Mouse (Mus musculus): ENCODE data around the gene Bloc1s2. TPM values are rescaled to one million over a fixed set of nuclear protein-coding genes. Genes with fewer than 3 reads are reported as not detected.

The Bloc1s2 gene
- polyA plus RNA-seq, 1 experiment from 2014 or later = 82.2 TPM

DNA sequence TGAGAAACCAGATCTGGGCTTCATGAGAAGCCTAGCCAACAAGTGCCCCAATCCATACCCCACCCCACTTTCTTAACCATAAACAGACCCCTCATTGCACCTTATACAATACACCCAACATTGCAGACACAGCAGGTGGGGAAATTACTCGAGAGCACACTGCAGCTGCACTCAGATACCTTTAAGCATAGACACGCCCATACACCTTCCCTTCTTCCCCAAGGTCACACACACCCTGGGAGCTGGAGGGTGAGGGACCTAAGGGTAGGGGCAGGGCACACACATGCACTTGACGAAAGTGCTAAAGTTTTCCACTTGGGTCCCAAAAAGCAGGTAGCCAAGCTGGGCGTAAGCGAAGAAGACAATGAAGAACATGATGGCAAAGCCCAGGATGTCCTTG lies 7.5 kb upstream of the Bloc1s2 start:
- peaks cover 40% of the 10 kb centered on the region for H3K27me3 ChIP-seq
- no peak for ATAC-seq (ENCODE audit: insufficient number of reproducible peaks, low FRiP score, low TSS enrichment, low read depth)
- WGBS = 77% methylated on average over 5 of the region's 5 CpGs
- no peaks in the 10 kb centered on the region for H3K36me3 ChIP-seq
- H3K4me3 ChIP-seq = no peak overlapping the region
- no peak overlapping the region for H3K9ac ChIP-seq
- H3K9me3 ChIP-seq = no peaks in the 10 kb centered on the region
- no peak overlapping the region for H3K27ac ChIP-seq
- no peaks in the 10 kb centered on the region for H3K4me1 ChIP-seq
- no peak overlapping the region for H3K4me2 ChIP-seq

DNA sequence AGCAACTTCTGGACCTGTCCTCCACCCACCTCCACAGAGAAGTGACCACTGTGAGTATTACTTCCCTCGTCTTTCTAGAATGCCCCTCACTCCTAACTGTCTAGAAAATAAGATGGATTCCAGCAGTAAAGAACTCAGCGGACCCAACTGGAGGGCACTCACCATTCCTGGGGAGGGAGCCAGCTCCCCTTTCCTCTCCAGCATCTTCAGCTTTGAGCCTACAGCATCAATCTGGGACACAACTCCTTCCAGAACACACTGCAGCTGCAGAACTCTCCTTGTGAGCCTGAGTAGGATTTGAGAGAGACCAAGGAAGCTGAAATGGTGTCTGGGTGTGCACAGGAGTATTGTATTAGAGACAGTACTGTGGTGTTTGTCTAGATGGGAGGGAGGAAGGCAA lies 2.7 kb upstream of the Bloc1s2 start:
- 72% methylated on average over 2 of the region's 2 CpGs for WGBS
- Histone ChIP-seq H3K27ac (no peak overlapping the region), H3K9me3 (no peaks in the 10 kb centered on the region), H3K27me3 (peaks cover 23% of the 10 kb centered on the region; the same call in 1 of the 2 replicates), H3K4me3 (no peak overlapping the region), H3K9ac (no peak overlapping the region), H3K4me2 (no peak overlapping the region), H3K36me3 (peaks cover 4% of the 10 kb centered on the region; the same call in 1 of the 2 replicates), H3K4me1 (peaks cover 9% of the 10 kb centered on the region)
- ATAC-seq (ENCODE audit: insufficient number of reproducible peaks, low FRiP score, low TSS enrichment, low read depth) = no peak

DNA sequence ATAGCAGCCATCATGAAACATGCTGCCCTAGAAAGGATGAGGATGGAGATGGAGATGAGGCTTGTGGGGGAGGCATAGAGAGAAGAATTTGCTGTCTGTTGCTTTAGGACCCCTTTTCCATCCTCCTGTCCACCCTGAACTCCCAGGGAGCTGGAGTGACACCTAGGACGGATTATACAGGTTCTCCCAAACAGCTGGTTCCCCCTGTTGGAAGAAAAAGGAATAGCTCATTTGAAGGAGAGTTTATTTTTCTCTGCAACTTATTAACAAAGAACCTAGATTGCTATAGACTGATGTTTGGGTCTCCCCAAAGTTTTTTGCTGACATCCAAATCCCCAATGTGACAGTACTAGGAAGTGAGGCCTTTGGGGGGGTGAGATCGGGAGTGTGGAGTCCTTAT lies 2.1 kb upstream of the Bloc1s2 start:
- Histone ChIP-seq H3K27me3 (peaks cover 20% of the 10 kb centered on the region; the same call in 1 of the 2 replicates), H3K4me1 (peaks cover 9% of the 10 kb centered on the region), H3K4me3 (no peak overlapping the region), H3K9me3 (no peaks in the 10 kb centered on the region), H3K9ac (no peak overlapping the region), H3K4me2 (no peak overlapping the region), H3K36me3 (peaks cover 10% of the 10 kb centered on the region; the same call in 1 of the 2 replicates), H3K27ac (no peak overlapping the region)
- ATAC-seq (ENCODE audit: insufficient number of reproducible peaks, low FRiP score, low TSS enrichment, low read depth) = no peak
- 29% methylated on average over 2 of the region's 2 CpGs for WGBS

DNA sequence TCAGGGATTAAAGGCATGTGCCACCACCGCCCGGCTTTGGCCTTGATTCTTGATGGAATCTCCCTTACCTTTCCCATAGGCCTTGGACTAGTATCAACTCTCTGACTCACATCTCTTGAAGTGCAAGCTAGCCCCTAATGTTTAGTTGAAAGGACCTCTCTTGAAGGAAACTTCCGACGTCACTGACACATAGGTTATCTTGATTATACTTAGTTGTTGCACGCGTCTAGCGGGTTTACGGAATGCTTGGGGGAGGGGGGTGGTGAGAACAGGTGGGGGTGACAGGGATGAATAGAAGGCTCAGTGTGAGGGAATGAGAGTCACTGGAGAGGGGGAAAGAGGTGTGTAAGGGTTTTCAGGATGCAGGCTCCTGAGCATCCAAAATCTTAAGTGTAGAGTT lies 705 bp upstream of the Bloc1s2 start:
- Histone ChIP-seq H3K4me3 (no peak overlapping the region), H3K27me3 (peaks cover 12% of the 10 kb centered on the region; the same call in 1 of the 2 replicates), H3K9ac (no peak overlapping the region), H3K27ac (no peak overlapping the region), H3K4me2 (no peak overlapping the region), H3K9me3 (no peaks in the 10 kb centered on the region), H3K36me3 (peaks cover 24% of the 10 kb centered on the region), H3K4me1 (peaks cover 9% of the 10 kb centered on the region)
- no peak for ATAC-seq (ENCODE audit: insufficient number of reproducible peaks, low FRiP score, low TSS enrichment, low read depth)
- WGBS = 93% methylated on average over 8 of the region's 8 CpGs

DNA sequence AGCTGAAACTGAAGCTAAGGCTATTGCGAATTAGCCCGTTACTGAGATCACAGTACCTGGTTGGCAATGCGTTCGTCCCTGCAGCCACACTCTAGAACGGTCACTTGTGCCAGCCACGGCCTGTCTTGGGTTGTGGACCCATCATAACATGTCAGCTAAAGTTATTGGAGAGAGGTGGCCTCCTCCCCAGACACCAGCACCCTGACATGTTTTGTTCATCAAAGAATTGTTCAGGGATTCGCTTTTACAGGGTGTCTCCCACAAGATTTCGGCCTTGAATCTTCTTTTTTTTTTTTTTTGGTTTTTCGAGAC lies 278 bp upstream of the Bloc1s2 start:
- peak overlapping the region; percentile 79 for H3K4me2 ChIP-seq
- no peak overlapping the region for H3K27ac ChIP-seq
- H3K9ac ChIP-seq = peak overlapping the region; percentile 63; the same call in 1 of the 2 replicates
- H3K9me3 ChIP-seq = no peaks in the 10 kb centered on the region
- H3K4me1 ChIP-seq = peaks cover 9% of the 10 kb centered on the region
- peaks cover 11% of the 10 kb centered on the region; the same call in 1 of the 2 replicates for H3K27me3 ChIP-seq
- H3K36me3 ChIP-seq = peaks cover 28% of the 10 kb centered on the region
- peak; percentile 10; the same call in 1 of the 2 replicates for ATAC-seq (ENCODE audit: insufficient number of reproducible peaks, low FRiP score, low TSS enrichment, low read depth)
- H3K4me3 ChIP-seq = peak overlapping the region; percentile 72
- WGBS = 64% methylated on average over 9 of the region's 9 CpGs

DNA sequence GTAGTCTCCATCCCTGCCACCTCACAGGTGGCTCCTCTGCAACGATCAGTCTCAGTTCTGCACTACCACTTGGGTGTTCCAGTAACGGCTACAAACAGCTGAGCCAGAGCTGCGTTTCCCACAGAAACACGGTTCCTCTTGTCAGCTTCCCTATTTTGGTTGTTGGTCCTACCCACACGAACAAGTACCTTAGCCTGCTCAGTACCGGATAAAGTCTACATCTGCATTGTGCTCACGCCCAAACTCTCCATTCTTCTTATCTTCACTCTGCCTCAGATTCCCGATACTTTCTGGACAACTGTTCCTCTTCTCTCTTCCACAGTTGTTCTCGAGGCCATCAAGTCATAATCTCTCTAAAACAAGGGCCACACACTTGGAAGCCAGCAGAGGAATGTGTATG lies 1.9 kb downstream of the Bloc1s2 start:
- H3K4me2 ChIP-seq = no peak overlapping the region
- H3K36me3 ChIP-seq = peaks cover 44% of the 10 kb centered on the region
- peaks cover 9% of the 10 kb centered on the region for H3K4me1 ChIP-seq
- no peaks in the 10 kb centered on the region for H3K27me3 ChIP-seq
- H3K27ac ChIP-seq = no peak overlapping the region
- no peak for ATAC-seq (ENCODE audit: insufficient number of reproducible peaks, low FRiP score, low TSS enrichment, low read depth)
- no peaks in the 10 kb centered on the region for H3K9me3 ChIP-seq
- WGBS = 90% methylated on average over 9 of the region's 9 CpGs
- no peak overlapping the region for H3K9ac ChIP-seq
- no peak overlapping the region for H3K4me3 ChIP-seq

DNA sequence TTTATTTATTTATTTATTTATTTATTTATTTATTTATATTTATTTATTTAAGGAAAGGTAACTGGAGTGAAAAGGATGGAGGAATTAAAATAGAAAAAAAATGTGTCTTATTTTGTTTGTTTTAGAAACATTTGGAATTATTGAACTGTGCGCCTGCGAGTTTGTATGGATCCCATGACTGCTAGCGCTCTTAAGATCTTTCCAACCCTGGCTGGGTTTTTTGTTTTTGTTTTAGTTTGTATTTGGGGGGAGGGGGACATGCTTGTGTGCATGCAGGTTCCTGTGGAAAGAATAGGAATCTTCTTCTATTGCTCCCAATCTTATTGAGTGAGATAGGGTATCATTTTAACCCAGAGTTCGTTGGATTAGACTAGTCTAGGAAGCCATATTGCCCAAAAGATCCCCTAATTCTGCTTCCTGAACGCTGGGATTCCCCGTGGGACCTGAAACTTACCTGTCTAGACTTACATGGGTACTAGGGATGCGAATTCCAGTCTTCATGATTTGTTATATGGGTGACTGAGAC lies 10.2 kb downstream of the Bloc1s2 start:
- WGBS = 24% methylated on average over 7 of the region's 7 CpGs
- peak overlapping the region; percentile 69 for H3K4me3 ChIP-seq
- peaks cover 10% of the 10 kb centered on the region for H3K4me1 ChIP-seq
- peaks cover 39% of the 10 kb centered on the region for H3K36me3 ChIP-seq
- no peaks in the 10 kb centered on the region for H3K27me3 ChIP-seq
- peak overlapping the region; percentile 27; the same call in 1 of the 2 replicates for H3K27ac ChIP-seq
- ATAC-seq (ENCODE audit: insufficient number of reproducible peaks, low FRiP score, low TSS enrichment, low read depth) = no peak
- no peaks in the 10 kb centered on the region for H3K9me3 ChIP-seq
- H3K9ac ChIP-seq = no peak overlapping the region
- peak overlapping the region; percentile 50 for H3K4me2 ChIP-seq

DNA sequence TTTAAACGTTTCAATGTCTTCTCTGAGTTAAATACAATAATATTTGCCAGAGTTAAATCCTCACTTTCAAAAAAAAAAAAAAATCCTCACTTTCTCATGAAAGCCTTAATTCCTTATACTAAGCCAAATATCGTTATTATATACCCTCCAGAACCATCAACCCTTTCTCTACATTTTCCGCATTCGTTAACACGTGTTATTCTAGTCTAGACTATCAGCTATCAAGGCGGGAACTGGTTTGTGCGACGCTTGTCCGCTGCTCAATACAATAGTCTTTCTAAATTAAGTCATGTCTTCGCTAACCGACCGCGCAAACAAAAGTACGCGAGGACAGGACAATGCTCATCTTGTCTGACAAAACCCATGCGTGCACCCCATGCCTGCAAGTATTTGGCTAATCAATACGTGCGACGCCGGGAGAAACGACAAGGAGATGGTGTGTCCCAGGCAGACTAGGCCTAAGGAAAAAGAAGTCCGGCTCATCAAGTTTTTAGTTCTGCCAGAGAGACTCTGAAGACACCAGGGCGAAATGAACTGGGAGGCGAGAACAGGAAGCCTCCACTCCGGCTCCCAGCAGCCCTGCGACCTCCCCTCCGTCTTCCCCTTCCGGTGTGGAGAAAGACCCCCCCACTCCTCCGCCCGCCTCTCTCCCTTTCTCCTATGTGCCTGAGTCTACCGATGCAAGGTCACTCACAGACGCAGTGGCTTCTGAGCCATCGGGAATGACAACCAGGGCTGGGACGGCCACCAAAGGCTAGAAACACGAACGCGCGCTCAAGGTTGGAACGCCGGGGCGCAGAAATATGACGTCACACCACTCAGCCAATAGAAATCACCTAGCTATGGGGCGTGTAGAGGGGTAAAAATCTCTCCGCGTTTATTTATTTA lies 10.9 kb downstream of the Bloc1s2 start, which contains the start of gene Cwf19l1:
TSS of gene Cwf19l1 (minus strand) at position 805 of the 888 bp plus-strand sequence.
- H3K9me3 ChIP-seq = no peaks in the 10 kb centered on the region
- H3K4me1 ChIP-seq = peaks cover 10% of the 10 kb centered on the region
- H3K9ac ChIP-seq = peak within 1 kb of the TSS; percentile 64
- H3K27ac ChIP-seq = peak within 1 kb of the TSS; percentile 92
- peak within 1 kb of the TSS; percentile 69 for H3K4me3 ChIP-seq
- no peaks in the 10 kb centered on the region for H3K27me3 ChIP-seq
- ATAC-seq (ENCODE audit: insufficient number of reproducible peaks, low FRiP score, low TSS enrichment, low read depth) = peak; percentile 86
- WGBS = under 1% methylated on average over 45 of the region's 45 CpGs
- H3K36me3 ChIP-seq = peaks cover 42% of the 10 kb centered on the region
- H3K4me2 ChIP-seq = peak within 1 kb of the TSS; percentile 62

DNA sequence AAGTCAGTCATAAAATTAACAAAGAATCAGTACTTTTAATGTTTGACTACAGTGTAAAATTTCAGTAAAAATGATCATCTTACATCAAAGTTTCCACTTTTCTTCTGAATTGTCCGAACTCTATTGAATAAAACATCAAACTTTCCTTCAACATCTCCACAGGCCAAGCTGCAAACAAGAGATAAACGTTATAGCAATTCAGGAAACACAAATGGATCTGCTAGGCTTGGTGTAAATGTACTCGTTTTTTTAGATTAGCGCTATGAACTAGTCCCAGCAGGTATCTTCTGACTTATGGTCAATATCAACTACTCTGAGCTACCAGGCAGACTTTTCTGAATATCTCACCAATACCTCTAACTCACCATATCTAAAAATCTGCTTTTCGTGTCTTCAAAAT lies 13.3 kb downstream of the Bloc1s2 start:
- WGBS = 87% methylated on average over 5 of the region's 5 CpGs
- Histone ChIP-seq H3K9me3 (no peaks in the 10 kb centered on the region), H3K36me3 (peaks cover 43% of the 10 kb centered on the region), H3K27me3 (no peaks in the 10 kb centered on the region), H3K4me1 (peaks cover 10% of the 10 kb centered on the region), H3K27ac (no peak overlapping the region), H3K9ac (no peak overlapping the region), H3K4me3 (no peak overlapping the region), H3K4me2 (no peak overlapping the region)
- no peak for ATAC-seq (ENCODE audit: insufficient number of reproducible peaks, low FRiP score, low TSS enrichment, low read depth)

DNA sequence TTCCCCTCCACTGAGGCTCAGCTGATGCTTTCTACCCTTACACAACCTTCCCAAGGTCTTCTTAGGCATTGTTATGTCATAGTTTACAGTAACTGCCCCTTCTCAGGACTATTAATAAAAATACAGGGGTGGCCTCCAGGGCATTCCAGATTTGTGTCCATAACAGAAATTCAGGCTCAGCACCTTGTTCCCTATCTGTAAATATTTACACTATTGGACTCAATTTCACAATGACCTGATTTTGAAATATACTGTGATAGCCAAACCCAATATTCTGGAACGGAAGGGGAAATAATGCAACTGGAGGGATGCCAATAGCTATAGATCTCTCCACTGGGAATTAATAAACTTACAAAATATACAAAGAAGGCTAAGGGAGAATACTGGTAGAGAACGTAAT lies 17.7 kb downstream of the Bloc1s2 start:
- Histone ChIP-seq H3K27me3 (no peaks in the 10 kb centered on the region), H3K4me3 (no peak overlapping the region), H3K4me2 (no peak overlapping the region), H3K9me3 (no peaks in the 10 kb centered on the region), H3K36me3 (peaks cover 79% of the 10 kb centered on the region), H3K27ac (no peak overlapping the region), H3K9ac (no peak overlapping the region), H3K4me1 (no peaks in the 10 kb centered on the region)
- no peak for ATAC-seq (ENCODE audit: insufficient number of reproducible peaks, low FRiP score, low TSS enrichment, low read depth)
- 74% methylated on average over 2 of the region's 2 CpGs for WGBS

DNA sequence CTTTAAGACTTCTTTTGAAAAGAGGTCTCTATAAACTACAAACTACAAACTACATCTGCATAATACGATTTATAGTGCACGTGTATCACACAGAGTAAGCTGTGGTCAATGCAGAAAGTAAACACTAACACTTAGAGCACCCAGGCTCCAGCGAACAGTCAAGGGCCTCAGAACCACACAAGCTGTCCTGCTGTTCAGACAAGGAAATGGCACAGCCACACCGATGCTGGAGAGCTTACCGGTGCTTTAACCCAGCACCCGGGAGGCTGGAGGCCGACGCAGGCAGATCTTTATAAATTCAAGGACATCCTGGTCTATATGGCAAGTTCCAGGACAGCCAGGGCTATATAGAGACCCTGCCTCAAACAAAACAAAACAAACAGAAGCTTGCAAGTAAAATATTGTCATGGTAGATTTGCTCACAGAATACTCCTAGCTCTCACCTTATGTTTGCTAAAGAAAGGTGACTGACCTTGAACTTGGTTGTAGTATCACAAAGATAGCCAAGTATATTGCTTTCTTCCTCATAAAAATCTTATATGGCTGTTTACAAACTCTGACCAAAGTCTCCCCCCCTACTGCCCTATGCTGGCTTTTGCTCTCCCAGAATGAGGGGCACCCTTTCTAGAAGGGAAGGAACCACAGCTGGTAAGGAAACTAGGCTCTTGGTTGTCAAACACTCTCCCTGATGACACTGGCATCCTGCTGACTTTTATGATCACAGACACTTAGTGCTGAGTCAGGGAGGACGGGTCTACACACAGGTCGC lies 18.3 kb downstream of the Bloc1s2 start:
- 92% methylated on average over 10 of the region's 10 CpGs for WGBS

DNA sequence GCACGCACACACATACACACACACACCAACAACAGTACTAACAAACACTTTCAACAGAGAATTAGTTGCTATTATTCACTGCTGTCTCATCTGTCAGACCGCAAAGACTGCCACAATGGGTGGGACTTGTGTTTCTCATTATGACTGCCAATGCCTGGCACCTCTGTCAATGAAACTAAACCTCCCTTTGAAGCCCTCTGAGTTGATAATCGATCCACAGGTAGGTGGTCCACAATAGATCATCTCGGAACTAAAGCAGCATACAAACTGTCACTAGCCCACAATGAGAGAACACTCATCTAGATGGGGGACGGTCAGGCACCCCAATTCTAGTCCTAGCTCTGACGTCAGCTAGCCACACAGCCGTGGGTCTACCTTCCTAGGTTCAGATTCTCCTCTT lies 25.1 kb downstream of the Bloc1s2 start:
- Histone ChIP-seq H3K9me3 (no peaks in the 10 kb centered on the region), H3K27me3 (no peaks in the 10 kb centered on the region), H3K4me2 (no peak overlapping the region), H3K4me3 (no peak overlapping the region), H3K9ac (no peak overlapping the region), H3K4me1 (no peaks in the 10 kb centered on the region), H3K36me3 (peaks cover 77% of the 10 kb centered on the region), H3K27ac (no peak overlapping the region)
- no peak for ATAC-seq (ENCODE audit: insufficient number of reproducible peaks, low FRiP score, low TSS enrichment, low read depth)
- 92% methylated on average over 7 of the region's 7 CpGs for WGBS

More for the DNA sequence above, 18.3 kb downstream of the Bloc1s2 start:
- Histone ChIP-seq H3K4me1 (no peaks in the 10 kb centered on the region), H3K4me3 (no peak overlapping the region), H3K27me3 (no peaks in the 10 kb centered on the region), H3K27ac (no peak overlapping the region), H3K9me3 (no peaks in the 10 kb centered on the region), H3K36me3 (peaks cover 86% of the 10 kb centered on the region), H3K4me2 (no peak overlapping the region), H3K9ac (no peak overlapping the region)
- no peak for ATAC-seq (ENCODE audit: insufficient number of reproducible peaks, low FRiP score, low TSS enrichment, low read depth)
